Mouse (Mus musculus) testis, adult 2 months (tissue): ENCODE data around the gene Cdk8.

Source experiments
- CTCF ChIP-seq: fragments of 200-500 bp; IDR thresholded peaks from 2 replicates; pipeline ENCODE4 v1.5.1; 2012; ENCODE audit warnings: low read depth, mild to moderate bottlenecking, inconsistent platforms, low read length, moderate library complexity; ENCODE audit not compliant: control insufficient read depth, insufficient read depth, insufficient replicate concordance
- POLR2A ChIP-seq: fragments of 200-500 bp; IDR thresholded peaks from 2 replicates; pipeline ENCODE4 v1.6.1; 2012; ENCODE audit warnings: low read depth, mild to moderate bottlenecking, inconsistent platforms, low read length, moderate library complexity; ENCODE audit not compliant: control insufficient read depth

DNA sequence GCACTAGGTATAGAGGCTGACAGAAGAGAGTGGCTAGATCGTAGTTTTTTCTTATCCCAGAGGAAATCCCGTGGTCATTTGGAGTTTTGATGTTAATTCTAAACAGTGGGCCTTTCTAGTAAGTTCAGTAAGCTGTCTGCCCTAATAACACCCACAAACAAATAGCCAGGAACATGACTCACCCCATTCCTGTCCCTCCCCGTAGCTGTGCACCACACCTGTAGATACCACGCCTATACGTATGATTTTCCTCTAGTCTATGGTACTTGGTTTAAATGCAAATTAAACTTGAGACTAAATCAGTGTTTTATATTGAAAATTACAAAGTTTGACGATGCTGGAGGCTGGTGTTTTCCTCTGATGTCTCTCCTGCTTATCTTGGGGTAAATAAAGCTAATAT lies 83.5 kb downstream of the Cdk8 start:
- TF ChIP-seq CTCF (no peak), POLR2A (no peak)
